Mouse (Mus musculus): ENCODE results near the gene Psme1. TPM values are rescaled to one million over a fixed set of nuclear protein-coding genes. Genes with fewer than 3 reads are reported as not detected.
A peak's percentile ranks its signal among the peaks of the same experiment; 100 is the strongest.

Psme1 gene
- polyA plus RNA-seq, 1 experiment = 81.7 TPM

DNA sequence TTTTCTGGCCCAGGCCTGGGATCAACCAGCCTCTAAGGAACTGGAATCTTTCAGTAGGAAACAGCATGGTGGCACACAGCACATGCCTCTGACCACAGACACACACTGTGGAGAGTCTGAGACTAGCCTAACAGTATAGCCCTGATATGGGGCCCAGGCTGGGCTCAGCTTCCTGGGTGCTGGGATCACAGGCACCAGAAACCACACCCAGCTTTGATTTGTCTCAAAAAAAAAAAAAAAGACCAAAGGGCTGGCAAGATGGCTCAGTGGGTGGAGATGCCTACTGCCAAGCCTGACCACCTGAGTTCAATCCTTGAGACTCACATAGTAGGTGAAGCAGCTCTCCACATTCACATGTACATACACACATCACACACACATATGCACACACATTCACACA is 23.3 kb upstream of the Psme1 start:
- no peak overlapping the region for H3K4me3 ChIP-seq
- no peaks in the 10 kb centered on the region for H3K27me3 ChIP-seq (ENCODE audit: control insufficient read depth, insufficient read depth, insufficient read length)
- no peak overlapping the region for H3ac ChIP-seq (ENCODE audit: control insufficient read depth, insufficient read length)
- H3K79me2 ChIP-seq (ENCODE audit: control insufficient read depth, insufficient read depth) = no peaks in the 10 kb centered on the region
- no peak for TF ChIP-seq SRF (IDR thresholded peaks at IDR 0.05; ENCODE audit: control insufficient read depth, insufficient read length, low read depth)
- TF ChIP-seq POLR2AphosphoS2 (IDR thresholded peaks at IDR 0.05; ENCODE audit: insufficient read length, low read depth) = peak; percentile 39
- no peak overlapping the region for H3K4me2 ChIP-seq (ENCODE audit: low read depth)
- H3K36me3 ChIP-seq (ENCODE audit: control insufficient read depth, insufficient read depth) = peaks cover 9% of the 10 kb centered on the region

DNA sequence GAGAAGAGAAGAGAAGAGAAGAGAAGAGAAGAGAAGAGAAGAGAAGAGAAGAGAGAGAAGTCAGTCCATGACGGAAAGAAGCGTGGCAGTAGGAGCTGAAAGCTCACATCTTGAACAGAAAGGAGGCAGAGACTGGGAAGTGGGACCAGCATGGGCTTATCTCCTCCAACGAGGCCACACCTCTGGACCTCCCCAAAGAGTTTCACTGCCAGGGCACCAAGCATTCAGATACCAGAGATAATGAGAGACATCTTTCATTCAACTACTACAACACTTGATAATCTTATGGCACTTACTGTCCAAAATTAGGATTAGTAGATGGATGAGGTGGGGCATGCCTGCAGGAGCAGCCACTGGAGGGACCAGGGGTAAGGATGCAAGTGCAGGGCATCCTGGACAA is 22.1 kb upstream of the Psme1 start:
- Histone ChIP-seq H3K4me3 (no peak overlapping the region), H3K4me2 (ENCODE audit: low read depth) (no peak overlapping the region), H3ac (ENCODE audit: control insufficient read depth, insufficient read length) (no peak overlapping the region), H3K27me3 (ENCODE audit: control insufficient read depth, insufficient read depth, insufficient read length) (no peaks in the 10 kb centered on the region), H3K36me3 (ENCODE audit: control insufficient read depth, insufficient read depth) (no peaks in the 10 kb centered on the region), H3K79me2 (ENCODE audit: control insufficient read depth, insufficient read depth) (no peaks in the 10 kb centered on the region)
- TF ChIP-seq MYOD1 (IDR thresholded peaks at IDR 0.05; ENCODE audit: control insufficient read depth in 1 of 3, insufficient read length in 2 of 3, low read depth in 2 of 3) (no peak), MAX (IDR thresholded peaks at IDR 0.05; ENCODE audit: low read depth) (no peak), MYOG (IDR thresholded peaks at IDR 0.05; ENCODE audit: control insufficient read depth in 1 of 3, insufficient read depth in 1 of 3, insufficient read length in 2 of 3, low read depth in 2 of 3) (no peak), POLR2AphosphoS2 (IDR thresholded peaks at IDR 0.05; ENCODE audit: insufficient read length, low read depth) (no peak), TCF3 (IDR thresholded peaks at IDR 0.05; ENCODE audit: insufficient read length, low read depth) (no peak), CEBPB (IDR thresholded peaks at IDR 0.05; ENCODE audit: insufficient read depth, poor library complexity, severe bottlenecking) (no peak), POLR2A (IDR thresholded peaks at IDR 0.05; ENCODE audit: insufficient read length, low read depth) (no peak), TCF12 (IDR thresholded peaks at IDR 0.05; ENCODE audit: insufficient read depth, poor library complexity, severe bottlenecking) (no peak), REST (IDR thresholded peaks at IDR 0.05; ENCODE audit: insufficient read depth, insufficient read length) (no peak), E2F4 (IDR thresholded peaks at IDR 0.05; ENCODE audit: insufficient read depth) (no peak), USF1 (IDR thresholded peaks at IDR 0.05; ENCODE audit: low read depth) (no peak), SRF (IDR thresholded peaks at IDR 0.05; ENCODE audit: control insufficient read depth, insufficient read length, low read depth) (no peak)

DNA sequence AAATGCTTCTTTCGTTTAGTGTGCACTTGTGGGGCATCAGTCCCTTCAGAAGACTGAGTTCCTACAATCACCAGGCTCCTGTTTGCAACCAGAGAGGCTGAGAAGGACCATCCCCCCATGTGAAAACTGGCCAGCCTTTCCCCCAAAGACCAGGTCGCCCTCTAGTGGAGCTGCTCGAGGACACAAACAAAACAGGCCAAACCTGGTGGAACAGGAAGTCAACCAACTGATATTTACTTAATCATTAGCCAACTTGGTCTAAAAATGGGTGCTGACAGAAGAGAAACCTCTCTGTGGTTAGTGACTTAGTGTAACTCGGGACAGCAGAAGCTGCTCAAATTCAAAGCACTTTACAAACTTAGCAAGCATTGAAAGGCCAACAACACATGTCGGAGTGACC is 20.9 kb upstream of the Psme1 start:
- H3K36me3 ChIP-seq (ENCODE audit: control insufficient read depth, insufficient read depth) = no peaks in the 10 kb centered on the region
- no peaks in the 10 kb centered on the region for H3K79me2 ChIP-seq (ENCODE audit: control insufficient read depth, insufficient read depth)
- H3K27me3 ChIP-seq (ENCODE audit: control insufficient read depth, insufficient read depth, insufficient read length) = no peaks in the 10 kb centered on the region
- TF ChIP-seq REST (IDR thresholded peaks at IDR 0.05; ENCODE audit: insufficient read depth, insufficient read length) = no peak
- TF ChIP-seq TCF12 (IDR thresholded peaks at IDR 0.05; ENCODE audit: insufficient read depth, poor library complexity, severe bottlenecking) = no peak
- no peak for TF ChIP-seq MYOG (IDR thresholded peaks at IDR 0.05; ENCODE audit: control insufficient read depth in 1 of 3, insufficient read depth in 1 of 3, insufficient read length in 2 of 3, low read depth in 2 of 3)
- TF ChIP-seq MYOD1 (IDR thresholded peaks at IDR 0.05; ENCODE audit: control insufficient read depth in 1 of 3, insufficient read length in 2 of 3, low read depth in 2 of 3) = no peak
- no peak for TF ChIP-seq POLR2A (IDR thresholded peaks at IDR 0.05; ENCODE audit: insufficient read length, low read depth)
- TF ChIP-seq TCF3 (IDR thresholded peaks at IDR 0.05; ENCODE audit: insufficient read length, low read depth) = no peak
- no peak for TF ChIP-seq POLR2AphosphoS2 (IDR thresholded peaks at IDR 0.05; ENCODE audit: insufficient read length, low read depth)
- TF ChIP-seq E2F4 (IDR thresholded peaks at IDR 0.05; ENCODE audit: insufficient read depth) = no peak
- TF ChIP-seq CEBPB (IDR thresholded peaks at IDR 0.05; ENCODE audit: insufficient read depth, poor library complexity, severe bottlenecking) = no peak
- TF ChIP-seq SRF (IDR thresholded peaks at IDR 0.05; ENCODE audit: control insufficient read depth, insufficient read length, low read depth) = no peak
- TF ChIP-seq USF1 (IDR thresholded peaks at IDR 0.05; ENCODE audit: low read depth) = no peak
- TF ChIP-seq MAX (IDR thresholded peaks at IDR 0.05; ENCODE audit: low read depth) = no peak
- no peak overlapping the region for H3K4me2 ChIP-seq (ENCODE audit: low read depth)
- H3ac ChIP-seq (ENCODE audit: control insufficient read depth, insufficient read length) = no peak overlapping the region
- H3K4me3 ChIP-seq = no peak overlapping the region

DNA sequence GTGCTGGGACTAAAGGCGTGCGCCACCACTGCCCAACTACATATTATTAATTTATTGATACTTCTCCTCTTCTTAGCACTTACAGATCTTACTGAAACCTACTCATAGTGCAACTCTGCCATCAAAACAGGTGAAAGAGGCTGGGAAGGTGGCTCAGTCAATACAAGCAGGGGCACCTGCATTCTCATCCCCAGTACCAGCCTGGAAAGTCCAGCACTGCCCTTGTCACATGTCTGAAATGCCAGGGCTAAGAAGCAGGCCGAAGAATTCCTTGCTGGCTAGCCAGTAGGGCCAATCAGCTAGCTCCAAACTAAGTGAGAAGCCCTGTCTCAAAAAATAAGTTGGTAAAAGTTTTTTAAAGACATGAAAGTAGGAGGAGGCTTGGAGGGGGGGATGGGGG is 20.3 kb upstream of the Psme1 start:
- no peaks in the 10 kb centered on the region for H3K79me2 ChIP-seq (ENCODE audit: control insufficient read depth, insufficient read depth)
- H3K36me3 ChIP-seq (ENCODE audit: control insufficient read depth, insufficient read depth) = no peaks in the 10 kb centered on the region
- TF ChIP-seq POLR2A (IDR thresholded peaks at IDR 0.05; ENCODE audit: insufficient read length, low read depth) = no peak
- no peak for TF ChIP-seq TCF12 (IDR thresholded peaks at IDR 0.05; ENCODE audit: insufficient read depth, poor library complexity, severe bottlenecking)
- TF ChIP-seq TCF3 (IDR thresholded peaks at IDR 0.05; ENCODE audit: insufficient read length, low read depth) = no peak
- no peak for TF ChIP-seq REST (IDR thresholded peaks at IDR 0.05; ENCODE audit: insufficient read depth, insufficient read length)
- no peak for TF ChIP-seq MYOD1 (IDR thresholded peaks at IDR 0.05; ENCODE audit: control insufficient read depth in 1 of 3, insufficient read length in 2 of 3, low read depth in 2 of 3)
- no peak for TF ChIP-seq POLR2AphosphoS2 (IDR thresholded peaks at IDR 0.05; ENCODE audit: insufficient read length, low read depth)
- no peak for TF ChIP-seq SRF (IDR thresholded peaks at IDR 0.05; ENCODE audit: control insufficient read depth, insufficient read length, low read depth)
- TF ChIP-seq USF1 (IDR thresholded peaks at IDR 0.05; ENCODE audit: low read depth) = no peak
- TF ChIP-seq CEBPB (IDR thresholded peaks at IDR 0.05; ENCODE audit: insufficient read depth, poor library complexity, severe bottlenecking) = no peak
- no peak for TF ChIP-seq MYOG (IDR thresholded peaks at IDR 0.05; ENCODE audit: control insufficient read depth in 1 of 3, insufficient read depth in 1 of 3, insufficient read length in 2 of 3, low read depth in 2 of 3)
- no peak for TF ChIP-seq E2F4 (IDR thresholded peaks at IDR 0.05; ENCODE audit: insufficient read depth)
- TF ChIP-seq MAX (IDR thresholded peaks at IDR 0.05; ENCODE audit: low read depth) = no peak
- H3K4me3 ChIP-seq = no peak overlapping the region
- H3K4me2 ChIP-seq (ENCODE audit: low read depth) = no peak overlapping the region
- H3ac ChIP-seq (ENCODE audit: control insufficient read depth, insufficient read length) = no peak overlapping the region
- no peaks in the 10 kb centered on the region for H3K27me3 ChIP-seq (ENCODE audit: control insufficient read depth, insufficient read depth, insufficient read length)

Measured in myocyte (in vitro differentiated cells).